Comparison of ENCODE assay signal across 10 mouse cellular contexts in the genomic region with DNA sequence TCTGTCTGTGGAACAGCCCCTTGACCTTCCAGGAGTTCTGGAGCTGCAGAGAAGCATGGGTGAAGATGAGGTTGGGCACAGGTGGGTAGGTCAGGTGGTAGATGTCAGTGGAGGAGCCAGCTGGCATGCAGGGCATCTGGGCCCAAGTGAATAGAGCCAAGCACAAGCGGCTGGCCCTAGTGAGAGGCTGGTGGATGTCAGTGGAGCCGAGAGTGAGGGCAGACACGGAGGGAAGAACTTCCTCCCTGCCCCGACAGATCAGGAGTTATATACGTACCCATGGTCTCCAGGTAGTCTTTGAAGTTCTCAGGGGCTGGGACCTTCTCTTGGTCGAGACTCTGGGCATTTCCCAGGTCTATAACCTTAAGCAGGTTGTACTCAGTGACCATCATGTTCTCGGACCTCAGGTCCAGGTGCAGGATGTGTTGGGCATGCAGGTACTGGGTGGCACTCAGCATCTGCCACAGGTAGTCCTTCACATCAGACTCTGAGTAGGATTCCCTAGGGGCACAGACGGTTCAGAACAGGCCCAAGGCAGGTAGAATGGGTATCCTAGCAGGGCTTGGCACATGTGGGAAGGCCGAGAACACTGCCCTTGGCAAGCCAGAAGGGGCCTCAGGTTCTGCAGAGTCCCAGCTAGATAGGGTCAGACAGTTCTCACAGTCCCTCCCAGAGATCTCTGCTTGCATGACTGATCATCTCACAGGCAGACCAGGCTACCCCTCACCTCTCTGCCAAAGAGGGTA. TPM values are rescaled to one million over a fixed set of nuclear protein-coding genes. Genes with fewer than 3 reads are reported as not detected.
DNase-seq lines count a peak whose midpoint lies in the region; ATAC-seq lines count a peak whose summit lies in the region.
"Had no signal": no experiment of that assay in that cellular context is flagged by ENCODE, and none has a peak within 500 bp of the region (broad histone marks: within the 10 kb centered on the region; RNA-seq: fewer than 3 reads in every experiment).

No protein-coding gene starts in this region.

- peaks cover 48% of the 10 kb centered on the region for H3K27me3 ChIP-seq in hindbrain, embryonic 10.5 days (ENCODE audit: insufficient read depth, poor library complexity, severe bottlenecking)
- peaks cover 8% of the 10 kb centered on the region; the same call in 1 of the 2 replicates for H3K27me3 ChIP-seq in hindbrain, embryonic 11.5 days (ENCODE audit: control insufficient read depth, insufficient read depth, low read length)
- peaks cover 46% of the 10 kb centered on the region for H3K27me3 ChIP-seq in embryonic facial prominence, embryonic 13.5 days
- no peaks in the 10 kb centered on the region for H3K27me3 ChIP-seq in hindbrain, embryonic 16.5 days (replicated peaks; ENCODE audit: control insufficient read depth, insufficient read depth, low read length)
- peaks cover 19% of the 10 kb centered on the region for H3K27me3 ChIP-seq in midbrain, embryonic 14.5 days (ENCODE audit: control insufficient read depth, insufficient read depth, low read length)

- no peaks in the 10 kb centered on the region for H3K9me3 ChIP-seq in hindbrain, embryonic 10.5 days
- H3K9me3 ChIP-seq in hindbrain, embryonic 11.5 days (ENCODE audit: control insufficient read depth, low read length), result no peaks in the 10 kb centered on the region
- H3K9me3 ChIP-seq in embryonic facial prominence, embryonic 13.5 days, result no peaks in the 10 kb centered on the region
- H3K9me3 ChIP-seq in hindbrain, embryonic 16.5 days (ENCODE audit: control insufficient read depth, low read length), result no peaks in the 10 kb centered on the region
- no peaks in the 10 kb centered on the region for H3K9me3 ChIP-seq in midbrain, embryonic 14.5 days (ENCODE audit: control insufficient read depth, low read length)

- WGBS in hindbrain, embryonic 10.5 days, result 78% methylated on average over 9 of the region's 9 CpGs
- WGBS in hindbrain, embryonic 11.5 days, result 82% methylated on average over 9 of the region's 9 CpGs
- WGBS in embryonic facial prominence, embryonic 13.5 days, result 77% methylated on average over 9 of the region's 9 CpGs
- 71% methylated on average over 7 of the region's 9 CpGs for WGBS in hindbrain, embryonic 16.5 days
- WGBS in midbrain, embryonic 14.5 days, result 79% methylated on average over 9 of the region's 9 CpGs

- peak overlapping the region; percentile 52 for H3K4me3 ChIP-seq in hindbrain, embryonic 10.5 days
- H3K4me3 ChIP-seq in hindbrain, embryonic 11.5 days (ENCODE audit: low read depth, low read length), result no peak overlapping the region
- H3K4me3 ChIP-seq in embryonic facial prominence, embryonic 13.5 days, result no peak overlapping the region
- no peak overlapping the region for H3K4me3 ChIP-seq in hindbrain, embryonic 16.5 days (ENCODE audit: low read length)
- no peak overlapping the region; the same call in 1 of the 2 replicates for H3K4me3 ChIP-seq in midbrain, embryonic 14.5 days (replicated peaks; ENCODE audit: low read depth, low read length)

- peaks cover 12% of the 10 kb centered on the region for H3K36me3 ChIP-seq in hindbrain, embryonic 10.5 days
- H3K36me3 ChIP-seq in hindbrain, embryonic 11.5 days (ENCODE audit: control insufficient read depth, insufficient read depth, low read length), result no peaks in the 10 kb centered on the region
- peaks cover 9% of the 10 kb centered on the region for H3K36me3 ChIP-seq in embryonic facial prominence, embryonic 13.5 days
- no peaks in the 10 kb centered on the region for H3K36me3 ChIP-seq in hindbrain, embryonic 16.5 days (ENCODE audit: control insufficient read depth, insufficient read depth, low read length)
- H3K36me3 ChIP-seq in midbrain, embryonic 14.5 days (ENCODE audit: control insufficient read depth, insufficient read depth, low read length), result peaks cover 16% of the 10 kb centered on the region

- H3K9ac ChIP-seq in hindbrain, embryonic 11.5 days (ENCODE audit: low read depth, low read length), result no peak overlapping the region
- no peak overlapping the region for H3K9ac ChIP-seq in embryonic facial prominence, embryonic 13.5 days
- H3K9ac ChIP-seq in hindbrain, embryonic 16.5 days (ENCODE audit: low read depth, low read length), result no peak overlapping the region; the same call in 1 of the 2 replicates
- H3K9ac ChIP-seq in midbrain, embryonic 14.5 days (replicated peaks; ENCODE audit: low read length), result no peak overlapping the region; the same call in 1 of the 2 replicates

- no peak overlapping the region for H3K4me2 ChIP-seq in hindbrain, embryonic 11.5 days (replicated peaks; ENCODE audit: low read depth, low read length)
- H3K4me2 ChIP-seq in embryonic facial prominence, embryonic 13.5 days, result peak overlapping the region; percentile 74
- H3K4me2 ChIP-seq in hindbrain, embryonic 16.5 days (ENCODE audit: low read length), result peak overlapping the region; percentile 65
- H3K4me2 ChIP-seq in midbrain, embryonic 14.5 days (ENCODE audit: low read length), result peak overlapping the region; percentile 58; the same call in 1 of the 2 replicates

- H3K27ac ChIP-seq in hindbrain, embryonic 10.5 days, result no peak overlapping the region
- no peak overlapping the region for H3K27ac ChIP-seq in hindbrain, embryonic 11.5 days (ENCODE audit: low read depth, low read length)
- H3K27ac ChIP-seq in embryonic facial prominence, embryonic 13.5 days, result no peak overlapping the region
- H3K27ac ChIP-seq in hindbrain, embryonic 16.5 days (ENCODE audit: low read depth, low read length), result no peak overlapping the region
- no peak overlapping the region for H3K27ac ChIP-seq in midbrain, embryonic 14.5 days (replicated peaks; ENCODE audit: low read depth, low read length)

- H3K4me1 ChIP-seq in hindbrain, embryonic 10.5 days (replicated peaks), result peaks cover 23% of the 10 kb centered on the region
- H3K4me1 ChIP-seq in hindbrain, embryonic 11.5 days (replicated peaks; ENCODE audit: control insufficient read depth, insufficient read depth, low read length), result no peaks in the 10 kb centered on the region
- H3K4me1 ChIP-seq in embryonic facial prominence, embryonic 13.5 days, result peaks cover 7% of the 10 kb centered on the region
- H3K4me1 ChIP-seq in hindbrain, embryonic 16.5 days (ENCODE audit: control insufficient read depth, insufficient read depth, low read depth, low read length), result no peaks in the 10 kb centered on the region
- no peaks in the 10 kb centered on the region for H3K4me1 ChIP-seq in midbrain, embryonic 14.5 days (ENCODE audit: control insufficient read depth, insufficient read depth, low read length)

- no peak for ATAC-seq in hindbrain, embryonic 11.5 days (ENCODE audit: low FRiP score)
- no peak for ATAC-seq in embryonic facial prominence, embryonic 13.5 days (ENCODE audit: insufficient number of reproducible peaks, insufficient read depth, low FRiP score, low TSS enrichment, low read depth)
- ATAC-seq in hindbrain, embryonic 16.5 days, result no peak
- no peak for ATAC-seq in midbrain, embryonic 14.5 days (ENCODE audit: low FRiP score, low TSS enrichment)
- ATAC-seq in megakaryocyte progenitor cell, adult 5-6 weeks (replicated peaks; ENCODE audit: poor library complexity), result no peak

- DNase-seq in hindbrain, embryonic 10.5 days (ENCODE audit: low spot score), result no peak
- no peak for DNase-seq in hindbrain, embryonic 11.5 days (ENCODE audit: low spot score)
- no peak for DNase-seq in midbrain, embryonic 14.5 days
- DNase-seq in thymus, postnatal 0 days (ENCODE audit: low spot score), result no peak
- DNase-seq: cerebellum, adult 9-10 months; layer of hippocampus, adult 9-11 months had no signal

RNA-seq across cellular contexts. Expression of a gene that starts 17.3 kb away (rescaled TPM):
- polyA plus RNA-seq in hindbrain, embryonic 10.5 days (2016; fragmentation: Nextera tagmentation; extraction: Ambion mirVana), result 18.8 and 20.2 TPM in 2 replicates
- 15.7 and 18.2 TPM in 2 replicates for polyA plus RNA-seq in hindbrain, embryonic 11.5 days (2014; fragmentation: Nextera tagmentation; extraction: Ambion mirVana)
- polyA plus RNA-seq in embryonic facial prominence, embryonic 13.5 days (2015; fragmentation: Nextera tagmentation; extraction: Ambion mirVana), result 21.7 and 23.5 TPM in 2 replicates
- 20.7 and 21.4 TPM in 2 replicates for polyA plus RNA-seq in hindbrain, embryonic 16.5 days (2015; fragmentation: Nextera tagmentation; extraction: Ambion mirVana)
- 18.6 and 20.8 TPM in 2 replicates for polyA plus RNA-seq in midbrain, embryonic 14.5 days (2014; fragmentation: Nextera tagmentation; extraction: Ambion mirVana)
- total RNA-seq in megakaryocyte progenitor cell, adult 5-6 weeks (2015), result 24.0 and 25.0 TPM in 2 replicates
- total RNA-seq in megakaryocyte progenitor cell, adult 5-6 weeks (2017), result 25.9 and 32.8 TPM in 2 replicates
- polyA plus RNA-seq in thymus, postnatal 0 days (2015; fragmentation: Nextera tagmentation; extraction: Ambion mirVana), result 49.6 and 54.0 TPM in 2 replicates

RNA-seq across cellular contexts. Expression of a gene that starts 40.7 kb away (rescaled TPM):
- polyA plus RNA-seq in hindbrain, embryonic 10.5 days (2016; fragmentation: Nextera tagmentation; extraction: Ambion mirVana), result 25.4 and 49.0 TPM in 2 replicates
- polyA plus RNA-seq in hindbrain, embryonic 11.5 days (2014; fragmentation: Nextera tagmentation; extraction: Ambion mirVana), result 71.2 and 75.2 TPM in 2 replicates
- polyA plus RNA-seq in embryonic facial prominence, embryonic 13.5 days (2015; fragmentation: Nextera tagmentation; extraction: Ambion mirVana), result 34.0 and 34.3 TPM in 2 replicates
- polyA plus RNA-seq in hindbrain, embryonic 16.5 days (2015; fragmentation: Nextera tagmentation; extraction: Ambion mirVana), result 85.3 and 89.6 TPM in 2 replicates
- 129 and 130 TPM in 2 replicates for polyA plus RNA-seq in midbrain, embryonic 14.5 days (2014; fragmentation: Nextera tagmentation; extraction: Ambion mirVana)
- total RNA-seq in megakaryocyte progenitor cell, adult 5-6 weeks (2015), result 19.4 and 20.2 TPM in 2 replicates
- 223 and 238 TPM in 2 replicates for total RNA-seq in megakaryocyte progenitor cell, adult 5-6 weeks (2017)
- 52.3 and 52.8 TPM in 2 replicates for polyA plus RNA-seq in thymus, postnatal 0 days (2015; fragmentation: Nextera tagmentation; extraction: Ambion mirVana)

RNA-seq across cellular contexts. Expression of a gene that starts 40.7 kb away (rescaled TPM):
- polyA plus RNA-seq in hindbrain, embryonic 10.5 days (2016; fragmentation: Nextera tagmentation; extraction: Ambion mirVana), result 0.41 and 0.85 TPM in 2 replicates
- polyA plus RNA-seq in hindbrain, embryonic 11.5 days (2014; fragmentation: Nextera tagmentation; extraction: Ambion mirVana), result 0.36 and 0.73 TPM in 2 replicates
- polyA plus RNA-seq in embryonic facial prominence, embryonic 13.5 days (2015; fragmentation: Nextera tagmentation; extraction: Ambion mirVana), result 0.25 and 0.55 TPM in 2 replicates
- 1.1 and 1.8 TPM in 2 replicates for polyA plus RNA-seq in hindbrain, embryonic 16.5 days (2015; fragmentation: Nextera tagmentation; extraction: Ambion mirVana)
- polyA plus RNA-seq in midbrain, embryonic 14.5 days (2014; fragmentation: Nextera tagmentation; extraction: Ambion mirVana), result 1.1 and 1.3 TPM in 2 replicates
- total RNA-seq in megakaryocyte progenitor cell, adult 5-6 weeks (2015), result 0.10 TPM in 1 of 2 replicates, not detected in the other
- not detected in 2 replicates for total RNA-seq in megakaryocyte progenitor cell, adult 5-6 weeks (2017)
- polyA plus RNA-seq in thymus, postnatal 0 days (2015; fragmentation: Nextera tagmentation; extraction: Ambion mirVana), result 0.29 and 0.44 TPM in 2 replicates
- total RNA-seq: granulocyte monocyte progenitor cell, adult 5-6 weeks had no signal

RNA-seq across cellular contexts. Expression of a gene that starts 46.5 kb away (rescaled TPM):
- 39.0 and 115 TPM in 2 replicates for polyA plus RNA-seq in hindbrain, embryonic 10.5 days (2016; fragmentation: Nextera tagmentation; extraction: Ambion mirVana)
- polyA plus RNA-seq in hindbrain, embryonic 11.5 days (2014; fragmentation: Nextera tagmentation; extraction: Ambion mirVana), result 108 and 114 TPM in 2 replicates
- polyA plus RNA-seq in embryonic facial prominence, embryonic 13.5 days (2015; fragmentation: Nextera tagmentation; extraction: Ambion mirVana), result 45.4 and 46.9 TPM in 2 replicates
- polyA plus RNA-seq in hindbrain, embryonic 16.5 days (2015; fragmentation: Nextera tagmentation; extraction: Ambion mirVana), result 249 and 250 TPM in 2 replicates
- 239 and 784 TPM in 2 replicates for polyA plus RNA-seq in midbrain, embryonic 14.5 days (2014; fragmentation: Nextera tagmentation; extraction: Ambion mirVana)
- total RNA-seq in megakaryocyte progenitor cell, adult 5-6 weeks (2015), result 1.6 and 1.9 TPM in 2 replicates
- 1.8 and 2.3 TPM in 2 replicates for total RNA-seq in megakaryocyte progenitor cell, adult 5-6 weeks (2017)
- polyA plus RNA-seq in thymus, postnatal 0 days (2015; fragmentation: Nextera tagmentation; extraction: Ambion mirVana), result 50.8 and 57.5 TPM in 2 replicates

RNA-seq across cellular contexts. Expression of a gene that starts 56.5 kb away (rescaled TPM):
- 297 and 381 TPM in 2 replicates for polyA plus RNA-seq in hindbrain, embryonic 10.5 days (2016; fragmentation: Nextera tagmentation; extraction: Ambion mirVana)
- polyA plus RNA-seq in hindbrain, embryonic 11.5 days (2014; fragmentation: Nextera tagmentation; extraction: Ambion mirVana), result 395 and 419 TPM in 2 replicates
- 254 and 255 TPM in 2 replicates for polyA plus RNA-seq in embryonic facial prominence, embryonic 13.5 days (2015; fragmentation: Nextera tagmentation; extraction: Ambion mirVana)
- polyA plus RNA-seq in hindbrain, embryonic 16.5 days (2015; fragmentation: Nextera tagmentation; extraction: Ambion mirVana), result 563 and 570 TPM in 2 replicates
- 641 and 678 TPM in 2 replicates for polyA plus RNA-seq in midbrain, embryonic 14.5 days (2014; fragmentation: Nextera tagmentation; extraction: Ambion mirVana)
- total RNA-seq in megakaryocyte progenitor cell, adult 5-6 weeks (2015), result 65.8 and 66.4 TPM in 2 replicates
- 70.6 and 83.6 TPM in 2 replicates for total RNA-seq in megakaryocyte progenitor cell, adult 5-6 weeks (2017)
- 245 and 268 TPM in 2 replicates for polyA plus RNA-seq in thymus, postnatal 0 days (2015; fragmentation: Nextera tagmentation; extraction: Ambion mirVana)
